Comparison of ENCODE assay signal across 19 mouse cellular contexts in genomic region chrX:99172301-99172700, GRCm38 (mm10). TPM values are rescaled to one million over a fixed set of nuclear protein-coding genes. Genes with fewer than 3 reads are reported as not detected.
A peak's percentile ranks its signal among the peaks of the same experiment; 100 is the strongest.
DNase-seq lines count a peak whose midpoint lies in the region; ATAC-seq and TF ChIP-seq lines count a peak whose summit lies in the region.
"Had no signal": no experiment of that assay in that cellular context is flagged by ENCODE, and none has a peak within 500 bp of the region (broad histone marks: within the 10 kb centered on the region; RNA-seq: fewer than 3 reads in every experiment).

No protein-coding gene starts in this region.

- no peak overlapping the region for H3K9ac ChIP-seq in intestine, embryonic 14.5 days (ENCODE audit: low read length)
- H3K9ac ChIP-seq in intestine, postnatal 0 days (ENCODE audit: low read depth, low read length): no peak overlapping the region
- H3K9ac ChIP-seq: limb, embryonic 12.5 days; liver, embryonic 13.5 days; midbrain, embryonic 12.5 days; neural tube, embryonic 13.5 days had no signal

- no peak for TF ChIP-seq CTCF in intestine, postnatal 0 days (IDR thresholded peaks at IDR 0.05; ENCODE audit: low read depth)

- no peak overlapping the region for H3K4me3 ChIP-seq in intestine, embryonic 14.5 days (ENCODE audit: low read depth, low read length)
- no peak overlapping the region for H3K4me3 ChIP-seq in intestine, postnatal 0 days (ENCODE audit: low read depth, low read length)
- H3K4me3 ChIP-seq in limb, embryonic 10.5 days: no peak overlapping the region
- H3K4me3 ChIP-seq: forebrain, embryonic 10.5 days; gastrocnemius, adult 2 months; left cerebral cortex, adult 2 months; limb, embryonic 12.5 days; liver, embryonic 13.5 days; midbrain, embryonic 12.5 days; neural tube, embryonic 13.5 days had no signal

- H3K27ac ChIP-seq in intestine, embryonic 14.5 days (ENCODE audit: low read depth): peak overlapping the region; percentile 38
- H3K27ac ChIP-seq in intestine, postnatal 0 days (ENCODE audit: low read depth, low read length): no peak overlapping the region
- H3K27ac ChIP-seq in limb, embryonic 10.5 days: no peak overlapping the region
- H3K27ac ChIP-seq: forebrain, embryonic 10.5 days; gastrocnemius, adult 2 months; left cerebral cortex, adult 2 months; limb, embryonic 12.5 days; liver, embryonic 13.5 days; midbrain, embryonic 12.5 days; neural tube, embryonic 13.5 days had no signal

- no peaks in the 10 kb centered on the region for H3K36me3 ChIP-seq in intestine, embryonic 14.5 days (ENCODE audit: control insufficient read depth, insufficient read depth, low read length)
- no peaks in the 10 kb centered on the region for H3K36me3 ChIP-seq in intestine, postnatal 0 days (ENCODE audit: control insufficient read depth, insufficient read depth)
- no peaks in the 10 kb centered on the region for H3K36me3 ChIP-seq in limb, embryonic 10.5 days
- H3K36me3 ChIP-seq: forebrain, embryonic 10.5 days; limb, embryonic 12.5 days; liver, embryonic 13.5 days; midbrain, embryonic 12.5 days; neural tube, embryonic 13.5 days had no signal

- H3K9me3 ChIP-seq in intestine, embryonic 14.5 days (ENCODE audit: control insufficient read depth, low read length): no peaks in the 10 kb centered on the region
- H3K9me3 ChIP-seq in intestine, postnatal 0 days (ENCODE audit: control insufficient read depth): no peaks in the 10 kb centered on the region
- H3K9me3 ChIP-seq in limb, embryonic 10.5 days (replicated peaks): no peaks in the 10 kb centered on the region
- H3K9me3 ChIP-seq: forebrain, embryonic 10.5 days; limb, embryonic 12.5 days; liver, embryonic 13.5 days; midbrain, embryonic 12.5 days; neural tube, embryonic 13.5 days had no signal

- H3K27me3 ChIP-seq in intestine, embryonic 14.5 days (replicated peaks; ENCODE audit: control insufficient read depth, insufficient read depth, low read length): 0 out of 2 replicates have a peak, but pooled peaks cover 16% of the 10 kb centered on the region
- H3K27me3 ChIP-seq in intestine, postnatal 0 days (replicated peaks; ENCODE audit: control insufficient read depth, insufficient read depth, low read length): no peaks in the 10 kb centered on the region; the same call in 1 of the 2 replicates
- H3K27me3 ChIP-seq in limb, embryonic 10.5 days (ENCODE audit: low read depth, poor library complexity, severe bottlenecking): peaks cover 100% of the 10 kb centered on the region

- WGBS in intestine, embryonic 14.5 days: 36% methylated on average over 5 of the region's 5 CpGs
- WGBS in intestine, postnatal 0 days: 62% methylated on average over 5 of the region's 5 CpGs
- 63% methylated on average over 5 of the region's 5 CpGs for WGBS in limb, embryonic 10.5 days

- 0 out of 2 replicates have a peak, but pooled peaks cover 4% of the 10 kb centered on the region for H3K4me1 ChIP-seq in intestine, embryonic 14.5 days (replicated peaks; ENCODE audit: control insufficient read depth, insufficient read depth, low read length)
- H3K4me1 ChIP-seq in intestine, postnatal 0 days (replicated peaks; ENCODE audit: control insufficient read depth, insufficient read depth, low read length): no peaks in the 10 kb centered on the region
- peaks cover 17% of the 10 kb centered on the region for H3K4me1 ChIP-seq in limb, embryonic 10.5 days
- H3K4me1 ChIP-seq: limb, embryonic 12.5 days; liver, embryonic 13.5 days; midbrain, embryonic 12.5 days; neural tube, embryonic 13.5 days had no signal

- no peak for DNase-seq in intestine, embryonic 14.5 days (ENCODE audit: low spot score)
- DNase-seq in ovary, adult 18-20 months (ENCODE audit: low spot score): peak; percentile 42
- DNase-seq in ovary, postnatal 36 days (ENCODE audit: low spot score): no peak
- DNase-seq in lung, postnatal 10 days: peak; percentile 33
- DNase-seq in limb, embryonic 10.5 days (ENCODE audit: low spot score): no peak
- DNase-seq in adrenal gland, postnatal 14 days: no peak
- DNase-seq: adrenal gland, postnatal 25 days; B cell, adult 2 months; cerebellum, adult 9-11 months; gastrocnemius, adult 2 months; liver, embryonic 13.5 days; thymus, adult 2 months had no signal

- 0 out of 2 replicates have a peak, but pooled peaks have one; percentile 23 for ATAC-seq in intestine, embryonic 14.5 days (replicated peaks; ENCODE audit: low FRiP score, low TSS enrichment, low read depth)
- no peak for ATAC-seq in intestine, postnatal 0 days
- ATAC-seq: hindbrain, embryonic 16.5 days had no signal

- H3K4me2 ChIP-seq in intestine, embryonic 14.5 days (ENCODE audit: low read length): no peak overlapping the region
- H3K4me2 ChIP-seq in intestine, postnatal 0 days (replicated peaks; ENCODE audit: low read depth): no peak overlapping the region
- H3K4me2 ChIP-seq: limb, embryonic 12.5 days; liver, embryonic 13.5 days; midbrain, embryonic 12.5 days; neural tube, embryonic 13.5 days had no signal

RNA-seq across cellular contexts. Expression of gene Efnb1, which starts 36.4 kb away (rescaled TPM):
- polyA plus RNA-seq in intestine, embryonic 14.5 days (2014; fragmentation: Nextera tagmentation; extraction: Ambion mirVana): 24.5 and 26.9 TPM in 2 replicates
- polyA plus RNA-seq in intestine, postnatal 0 days (2015; fragmentation: Nextera tagmentation; extraction: Ambion mirVana): 12.5 and 13.0 TPM in 2 replicates
- 42.9 and 54.1 TPM in 2 replicates for polyA plus RNA-seq in limb, embryonic 10.5 days (2016; fragmentation: Nextera tagmentation; extraction: Ambion mirVana)
- 45.8 and 48.9 TPM in 2 replicates for total RNA-seq in adrenal gland, postnatal 14 days (2021)

Comparison
In these comparisons a context has a peak if more than half of its experiments do, and no peak if none do; other contexts are left out.
1. DNase-seq: peak in ovary, adult 18-20 months (single experiment) and lung, postnatal 10 days (single experiment); none in intestine, embryonic 14.5 days (single experiment), ovary, postnatal 36 days (single experiment), limb, embryonic 10.5 days (single experiment) and adrenal gland, postnatal 14 days (single experiment).